Mouse (Mus musculus): ENCODE results near the gene Rbfox2.
A peak's percentile ranks its signal among the peaks of the same experiment; 100 is the strongest.
"Not testable (repeated sequence)": the region's sequence is repeated elsewhere in the genome, so short reads cannot be mapped to it uniquely, and the experiment has no call there.

Rbfox2 gene

GRCm38 (mm10) chr15:77269496-77269895 lies 37.3 kb downstream of the Rbfox2 start:
- DNase-seq = not testable (repeated sequence)

GRCm38 (mm10) chr15:77268415-77268814 lies 38.4 kb downstream of the Rbfox2 start:
- DNase-seq = no peak

- no peak for DNase-seq
Observed at GRCm38 (mm10) chr15:77265318-77265717, 41.5 kb downstream of the Rbfox2 start.

GRCm38 (mm10) chr15:77264314-77264713 lies 42.5 kb downstream of the Rbfox2 start:
- peak; percentile 33 to 41 for DNase-seq

GRCm38 (mm10) chr15:77262782-77263181 lies 44.0 kb downstream of the Rbfox2 start:
- DNase-seq = no peak

- peak; percentile 40 to 56 for DNase-seq
Observed at GRCm38 (mm10) chr15:77257437-77258229, 49.2 kb downstream of the Rbfox2 start.

- DNase-seq = no peak
Observed at GRCm38 (mm10) chr15:77256782-77257181, 50.0 kb downstream of the Rbfox2 start.

- DNase-seq = no peak
Observed at GRCm38 (mm10) chr15:77254636-77255035, 52.2 kb downstream of the Rbfox2 start.

GRCm38 (mm10) chr15:77254128-77254527 lies 52.7 kb downstream of the Rbfox2 start:
- DNase-seq = peak in 1 of 2 experiments; percentile 27

GRCm38 (mm10) chr15:77251706-77252105 lies 55.1 kb downstream of the Rbfox2 start:
- DNase-seq = no peak

- DNase-seq = no peak
Observed at GRCm38 (mm10) chr15:77250806-77251205, 56.0 kb downstream of the Rbfox2 start.

GRCm38 (mm10) chr15:77249421-77249820 lies 57.4 kb downstream of the Rbfox2 start:
- DNase-seq = no peak

GRCm38 (mm10) chr15:77245418-77246365 lies 61.1 kb downstream of the Rbfox2 start:
- DNase-seq = peak; percentile 47 to 82

GRCm38 (mm10) chr15:77244634-77245033 lies 62.2 kb downstream of the Rbfox2 start:
- DNase-seq = no peak

GRCm38 (mm10) chr15:77243876-77244560 lies 62.8 kb downstream of the Rbfox2 start:
- no peak for DNase-seq

- no peak for DNase-seq
Observed at GRCm38 (mm10) chr15:77240607-77241006, 66.2 kb downstream of the Rbfox2 start.

- DNase-seq = no peak
Observed at GRCm38 (mm10) chr15:77239564-77239963, 67.2 kb downstream of the Rbfox2 start.

- DNase-seq = no peak
Observed at GRCm38 (mm10) chr15:77237661-77238060, 69.1 kb downstream of the Rbfox2 start.

- peak in 1 of 2 experiments; percentile 47 for DNase-seq
Observed at GRCm38 (mm10) chr15:77236055-77236567, 70.7 kb downstream of the Rbfox2 start.

GRCm38 (mm10) chr15:77235551-77235950 lies 71.3 kb downstream of the Rbfox2 start:
- DNase-seq = no peak

- DNase-seq = no peak
Observed at GRCm38 (mm10) chr15:77234296-77234695, 72.5 kb downstream of the Rbfox2 start.

GRCm38 (mm10) chr15:77230144-77230543 lies 76.7 kb downstream of the Rbfox2 start:
- no peak for DNase-seq

All from kidney, adult 8-10 months (tissue).